Mouse (Mus musculus): ENCODE measurements around the gene Pcnx4. TPM values are rescaled to one million over a fixed set of nuclear protein-coding genes. Genes with fewer than 3 reads are reported as not detected.

Pcnx4 gene
- polyA plus RNA-seq, 1 experiment from 2014 or later: 13.6 TPM

DNA sequence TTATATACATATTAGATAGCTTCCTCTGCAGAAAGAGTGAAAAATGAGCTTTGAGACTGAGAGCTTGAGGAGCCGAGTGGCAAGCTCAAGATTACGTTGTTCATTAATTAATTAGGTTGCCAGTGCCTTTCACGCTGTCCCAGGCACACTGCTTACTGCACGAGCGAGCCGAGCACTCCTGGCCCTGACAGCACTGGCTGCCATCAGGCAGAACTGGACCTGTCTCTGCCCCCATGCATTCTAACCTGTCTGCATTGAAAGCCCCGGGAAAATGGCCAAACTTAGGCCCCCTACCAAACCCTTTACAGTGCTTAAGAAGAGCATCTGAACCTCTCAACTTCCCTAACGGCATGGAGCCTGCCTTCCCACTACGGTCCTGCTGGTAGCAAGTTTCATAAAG lies 16.8 kb upstream of the Pcnx4 start:
- Histone ChIP-seq H3K4me2 (ENCODE audit: low read depth, low read length) (no peak overlapping the region), H3K27ac (replicated peaks; ENCODE audit: low read depth, low read length) (no peak overlapping the region), H3K36me3 (ENCODE audit: control insufficient read depth, insufficient read depth, low read length) (no peaks in the 10 kb centered on the region), H3K4me1 (ENCODE audit: control insufficient read depth, insufficient read depth, low read length) (no peaks in the 10 kb centered on the region), H3K27me3 (replicated peaks; ENCODE audit: control insufficient read depth, insufficient read depth, low read length) (no peaks in the 10 kb centered on the region), H3K4me3 (ENCODE audit: low read depth, low read length) (no peak overlapping the region), H3K9ac (ENCODE audit: low read depth, low read length) (no peak overlapping the region), H3K9me3 (ENCODE audit: control insufficient read depth, low read length) (no peaks in the 10 kb centered on the region)
- no peak for ATAC-seq (ENCODE audit: low read depth)
- whole genome bisulfite sequencing: 61% methylated on average over 9 of the region's 9 CpGs
- DNase-seq (ENCODE audit: low spot score): no peak

DNA sequence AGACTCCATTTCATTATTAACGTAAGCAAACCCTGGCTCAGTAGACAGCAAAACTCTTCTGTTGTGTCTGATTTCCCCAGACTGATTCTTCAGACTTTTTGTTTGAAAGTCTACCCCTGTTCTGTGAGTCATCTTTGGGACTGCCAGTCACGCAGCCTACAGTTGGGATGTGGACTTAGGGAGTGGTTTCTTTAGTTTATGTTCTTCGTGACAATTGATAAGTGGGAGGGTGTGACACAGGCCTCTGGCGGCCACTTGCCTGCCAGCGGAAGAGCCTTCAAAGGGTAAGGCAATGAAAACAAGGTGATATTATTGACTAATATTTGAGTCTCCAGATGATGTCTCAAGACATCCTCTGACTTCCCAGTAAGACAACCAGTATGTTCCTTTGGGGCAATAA lies 16.3 kb upstream of the Pcnx4 start:
- 77% methylated on average over 5 of the region's 5 CpGs for WGBS
- DNase-seq (ENCODE audit: low spot score) (no peak), ATAC-seq (ENCODE audit: low read depth) (no peak)
- H3K4me3 ChIP-seq (ENCODE audit: low read depth, low read length): no peak overlapping the region
- H3K4me2 ChIP-seq (ENCODE audit: low read depth, low read length): no peak overlapping the region
- H3K4me1 ChIP-seq (ENCODE audit: control insufficient read depth, insufficient read depth, low read length): no peaks in the 10 kb centered on the region
- no peaks in the 10 kb centered on the region for H3K36me3 ChIP-seq (ENCODE audit: control insufficient read depth, insufficient read depth, low read length)
- no peaks in the 10 kb centered on the region for H3K27me3 ChIP-seq (replicated peaks; ENCODE audit: control insufficient read depth, insufficient read depth, low read length)
- no peak overlapping the region for H3K9ac ChIP-seq (ENCODE audit: low read depth, low read length)
- no peaks in the 10 kb centered on the region for H3K9me3 ChIP-seq (ENCODE audit: control insufficient read depth, low read length)
- H3K27ac ChIP-seq (replicated peaks; ENCODE audit: low read depth, low read length): no peak overlapping the region

DNA sequence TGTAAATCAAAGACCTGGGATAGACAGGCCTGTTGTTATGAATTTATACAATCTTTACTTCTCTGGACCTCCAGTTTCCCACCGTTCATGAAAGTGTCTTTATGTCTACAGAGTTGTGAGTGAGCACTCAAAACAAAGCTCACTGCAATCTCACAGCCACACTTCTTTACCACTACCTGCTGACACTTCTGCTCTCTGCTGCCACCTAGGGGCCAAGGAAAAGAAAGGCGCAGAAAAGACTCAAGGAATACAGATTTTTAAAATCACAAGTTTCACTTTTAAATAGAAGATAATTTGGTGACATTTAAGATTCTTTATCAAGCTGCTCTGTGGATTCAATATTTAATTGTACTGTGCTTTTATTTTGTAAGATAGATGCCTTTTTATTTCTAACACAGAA lies 15.5 kb upstream of the Pcnx4 start:
- Histone ChIP-seq H3K27me3 (replicated peaks; ENCODE audit: control insufficient read depth, insufficient read depth, low read length) (no peaks in the 10 kb centered on the region), H3K4me3 (ENCODE audit: low read depth, low read length) (no peak overlapping the region), H3K9me3 (ENCODE audit: control insufficient read depth, low read length) (no peaks in the 10 kb centered on the region), H3K4me1 (ENCODE audit: control insufficient read depth, insufficient read depth, low read length) (no peaks in the 10 kb centered on the region), H3K27ac (replicated peaks; ENCODE audit: low read depth, low read length) (no peak overlapping the region), H3K36me3 (ENCODE audit: control insufficient read depth, insufficient read depth, low read length) (no peaks in the 10 kb centered on the region), H3K4me2 (ENCODE audit: low read depth, low read length) (no peak overlapping the region), H3K9ac (ENCODE audit: low read depth, low read length) (no peak overlapping the region)
- 0% methylated on average over 2 of the region's 2 CpGs for WGBS
- DNase-seq (ENCODE audit: low spot score) (peak; percentile 54), ATAC-seq (ENCODE audit: low read depth) (no peak)

DNA sequence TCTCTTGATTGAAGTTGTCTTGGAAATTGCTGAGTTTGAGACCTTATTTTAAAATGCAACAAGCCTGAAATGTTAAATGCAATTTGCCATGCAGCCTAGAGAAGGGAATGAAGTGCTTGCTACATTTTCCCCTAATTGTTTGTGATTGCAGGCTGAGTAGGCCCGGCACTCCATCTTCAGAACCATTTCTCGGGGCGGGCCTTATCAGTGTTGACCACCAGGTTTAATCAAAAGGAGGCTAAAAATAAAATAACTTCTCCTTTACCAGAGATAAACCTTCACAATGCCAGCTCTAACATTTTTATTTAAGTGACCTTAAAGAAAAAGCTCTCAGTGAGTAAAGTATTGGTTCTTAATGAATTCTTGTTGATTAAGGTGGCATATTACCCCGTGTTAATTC lies 10.6 kb upstream of the Pcnx4 start:
- H3K27ac ChIP-seq (replicated peaks; ENCODE audit: low read depth, low read length): no peak overlapping the region
- no peaks in the 10 kb centered on the region for H3K27me3 ChIP-seq (replicated peaks; ENCODE audit: control insufficient read depth, insufficient read depth, low read length)
- H3K4me1 ChIP-seq (ENCODE audit: control insufficient read depth, insufficient read depth, low read length): no peaks in the 10 kb centered on the region
- no peak overlapping the region for H3K9ac ChIP-seq (ENCODE audit: low read depth, low read length)
- ATAC-seq (ENCODE audit: low read depth) (no peak), DNase-seq (ENCODE audit: low spot score) (no peak)
- peaks cover 8% of the 10 kb centered on the region for H3K9me3 ChIP-seq (ENCODE audit: control insufficient read depth, low read length)
- no peak overlapping the region for H3K4me2 ChIP-seq (ENCODE audit: low read depth, low read length)
- 73% methylated on average over 4 of the region's 4 CpGs for WGBS
- H3K36me3 ChIP-seq (ENCODE audit: control insufficient read depth, insufficient read depth, low read length): no peaks in the 10 kb centered on the region
- H3K4me3 ChIP-seq (ENCODE audit: low read depth, low read length): no peak overlapping the region

DNA sequence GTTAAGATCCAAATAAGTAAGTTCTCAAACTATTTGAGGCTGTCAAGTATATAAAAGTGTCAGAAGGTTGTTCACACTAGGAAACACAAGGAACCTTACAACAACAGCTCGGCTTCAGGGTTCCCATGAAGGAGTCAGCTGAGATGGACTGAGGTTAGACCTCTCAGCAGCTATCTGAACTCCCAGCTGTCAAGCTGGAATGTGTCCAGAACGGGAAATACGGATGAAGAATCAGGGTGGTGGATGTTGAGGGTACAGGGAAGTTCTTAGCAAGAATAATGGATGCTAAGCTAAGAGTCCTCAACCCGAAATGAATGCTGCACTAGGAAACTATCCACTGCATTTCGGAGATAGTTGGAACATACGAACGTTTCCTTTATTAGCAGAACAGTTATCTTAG lies 3.9 kb upstream of the Pcnx4 start:
- H3K9me3 ChIP-seq (ENCODE audit: control insufficient read depth, low read length): peaks cover 11% of the 10 kb centered on the region
- no peak overlapping the region for H3K9ac ChIP-seq (ENCODE audit: low read depth, low read length)
- peaks cover 4% of the 10 kb centered on the region for H3K4me1 ChIP-seq (ENCODE audit: control insufficient read depth, insufficient read depth, low read length)
- no peak overlapping the region for H3K4me2 ChIP-seq (ENCODE audit: low read depth, low read length)
- ATAC-seq (ENCODE audit: low read depth) (no peak), DNase-seq (ENCODE audit: low spot score) (no peak)
- H3K4me3 ChIP-seq (ENCODE audit: low read depth, low read length): no peak overlapping the region
- H3K27me3 ChIP-seq (replicated peaks; ENCODE audit: control insufficient read depth, insufficient read depth, low read length): no peaks in the 10 kb centered on the region
- no peak overlapping the region for H3K27ac ChIP-seq (replicated peaks; ENCODE audit: low read depth, low read length)
- H3K36me3 ChIP-seq (ENCODE audit: control insufficient read depth, insufficient read depth, low read length): no peaks in the 10 kb centered on the region
- WGBS: 82% methylated on average over 7 of the region's 7 CpGs

DNA sequence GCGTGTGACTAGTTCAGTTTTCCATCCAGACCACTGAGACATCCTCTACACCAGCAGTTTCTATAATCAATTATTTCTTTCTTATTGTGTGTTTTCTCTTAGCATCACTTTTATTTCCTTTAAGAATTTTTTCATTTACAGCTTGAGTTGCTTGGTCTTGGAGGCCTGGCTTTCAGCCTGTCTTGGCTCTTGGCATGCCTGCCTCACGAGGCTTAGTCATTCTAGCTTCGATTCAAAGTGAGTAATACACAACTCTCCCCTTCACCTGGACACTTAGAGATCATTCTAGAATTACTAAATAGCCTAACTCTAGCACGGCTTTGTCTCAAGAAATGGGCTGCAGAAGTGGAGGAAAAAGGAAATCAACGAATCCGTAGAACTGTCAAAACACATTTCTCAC lies 2.2 kb upstream of the Pcnx4 start:
- Histone ChIP-seq H3K9me3 (ENCODE audit: control insufficient read depth, low read length) (peaks cover 11% of the 10 kb centered on the region), H3K27me3 (replicated peaks; ENCODE audit: control insufficient read depth, insufficient read depth, low read length) (no peaks in the 10 kb centered on the region), H3K27ac (replicated peaks; ENCODE audit: low read depth, low read length) (no peak overlapping the region), H3K9ac (ENCODE audit: low read depth, low read length) (no peak overlapping the region), H3K4me1 (ENCODE audit: control insufficient read depth, insufficient read depth, low read length) (peaks cover 6% of the 10 kb centered on the region), H3K4me2 (ENCODE audit: low read depth, low read length) (no peak overlapping the region), H3K4me3 (ENCODE audit: low read depth, low read length) (no peak overlapping the region), H3K36me3 (ENCODE audit: control insufficient read depth, insufficient read depth, low read length) (no peaks in the 10 kb centered on the region)
- 81% methylated on average over 6 of the region's 6 CpGs for WGBS
- ATAC-seq (ENCODE audit: low read depth) (no peak), DNase-seq (ENCODE audit: low spot score) (no peak)

DNA sequence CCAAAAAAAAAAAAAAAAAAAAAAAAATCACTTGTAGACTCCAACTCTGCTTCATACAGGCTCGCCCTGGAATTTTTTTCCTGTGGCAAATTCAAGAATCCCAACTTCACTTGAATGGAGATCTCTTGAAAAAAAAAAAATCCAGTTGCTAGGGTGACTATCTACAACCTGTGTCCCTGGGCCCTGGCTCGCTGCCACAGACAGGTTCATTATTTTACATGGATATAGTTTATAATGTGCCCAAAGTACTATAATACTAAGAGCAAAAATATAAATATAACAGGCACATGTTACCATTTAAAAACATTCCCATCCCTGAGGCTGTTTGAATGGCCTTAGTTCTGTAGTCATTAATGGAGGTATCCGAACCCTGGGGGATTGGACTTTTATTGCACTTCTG lies 584 bp upstream of the Pcnx4 start:
- no peaks in the 10 kb centered on the region for H3K27me3 ChIP-seq (replicated peaks; ENCODE audit: control insufficient read depth, insufficient read depth, low read length)
- H3K4me2 ChIP-seq (ENCODE audit: low read depth, low read length): peak overlapping the region; percentile 75
- H3K9ac ChIP-seq (ENCODE audit: low read depth, low read length): peak overlapping the region; percentile 17; the same call in 1 of the 2 replicates
- no peak for ATAC-seq (ENCODE audit: low read depth)
- H3K27ac ChIP-seq (replicated peaks; ENCODE audit: low read depth, low read length): 0 out of 2 replicates have a peak overlapping the region, but pooled peaks have one; percentile 66
- 39% methylated on average over 3 of the region's 3 CpGs for WGBS
- DNase-seq (ENCODE audit: low spot score): no peak
- H3K36me3 ChIP-seq (ENCODE audit: control insufficient read depth, insufficient read depth, low read length): no peaks in the 10 kb centered on the region
- 0 out of 2 replicates have a peak, but pooled peaks cover 2% of the 10 kb centered on the region for H3K9me3 ChIP-seq (ENCODE audit: control insufficient read depth, low read length)
- peaks cover 6% of the 10 kb centered on the region for H3K4me1 ChIP-seq (ENCODE audit: control insufficient read depth, insufficient read depth, low read length)
- peak overlapping the region; percentile 71 for H3K4me3 ChIP-seq (ENCODE audit: low read depth, low read length)

DNA sequence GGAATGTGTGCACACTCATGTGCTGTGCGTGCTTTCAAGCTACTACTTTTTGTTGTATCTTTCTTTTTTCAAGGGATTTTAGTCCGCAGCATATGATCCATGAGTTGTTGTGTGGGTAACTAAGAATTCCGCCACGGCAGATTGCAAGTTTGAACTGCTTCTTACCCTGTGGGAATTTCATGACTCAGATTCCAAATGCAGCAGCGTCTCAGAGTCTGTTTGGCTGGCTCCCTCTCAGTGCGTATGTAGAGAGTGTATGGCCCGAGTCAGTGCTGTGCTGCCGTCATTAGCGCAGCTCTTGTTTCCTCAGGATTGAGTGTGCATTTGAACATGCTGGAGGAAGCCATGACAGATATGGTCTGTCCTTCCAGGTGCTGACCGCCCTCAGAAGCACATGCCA lies 2.4 kb downstream of the Pcnx4 start:
- Histone ChIP-seq H3K27ac (replicated peaks; ENCODE audit: low read depth, low read length) (no peak overlapping the region), H3K4me1 (ENCODE audit: control insufficient read depth, insufficient read depth, low read length) (peaks cover 6% of the 10 kb centered on the region), H3K27me3 (replicated peaks; ENCODE audit: control insufficient read depth, insufficient read depth, low read length) (no peaks in the 10 kb centered on the region), H3K4me2 (ENCODE audit: low read depth, low read length) (no peak overlapping the region), H3K4me3 (ENCODE audit: low read depth, low read length) (no peak overlapping the region), H3K9me3 (ENCODE audit: control insufficient read depth, low read length) (no peaks in the 10 kb centered on the region), H3K9ac (ENCODE audit: low read depth, low read length) (no peak overlapping the region), H3K36me3 (ENCODE audit: control insufficient read depth, insufficient read depth, low read length) (peaks cover 11% of the 10 kb centered on the region)
- ATAC-seq (ENCODE audit: low read depth) (no peak), DNase-seq (ENCODE audit: low spot score) (peak; percentile 48)
- WGBS: 70% methylated on average over 10 of the region's 10 CpGs

DNA sequence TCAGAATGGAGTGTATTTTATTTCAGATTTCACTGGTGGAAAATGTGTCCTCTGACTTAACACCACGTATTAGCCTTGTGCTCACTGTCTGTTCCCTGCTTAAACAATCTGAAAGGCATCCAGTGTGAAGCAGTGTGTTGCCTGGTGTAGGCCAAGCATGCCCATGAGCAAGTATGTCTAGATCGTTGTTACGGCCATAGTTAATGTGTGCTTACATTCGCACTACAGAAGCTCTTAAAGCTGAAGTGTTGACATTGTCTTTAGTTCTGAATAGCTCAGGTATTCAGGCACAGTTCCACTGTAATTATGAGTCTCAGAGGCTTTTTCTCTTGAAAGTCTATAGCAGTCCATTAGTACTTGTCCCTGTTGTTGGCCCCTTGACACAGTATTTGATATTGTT lies 18.2 kb downstream of the Pcnx4 start:
- Histone ChIP-seq H3K4me2 (ENCODE audit: low read depth, low read length) (no peak overlapping the region), H3K9ac (ENCODE audit: low read depth, low read length) (no peak overlapping the region), H3K36me3 (ENCODE audit: control insufficient read depth, insufficient read depth, low read length) (0 out of 2 replicates have a peak, but pooled peaks cover 5% of the 10 kb centered on the region), H3K4me1 (ENCODE audit: control insufficient read depth, insufficient read depth, low read length) (no peaks in the 10 kb centered on the region), H3K27ac (replicated peaks; ENCODE audit: low read depth, low read length) (no peak overlapping the region), H3K9me3 (ENCODE audit: control insufficient read depth, low read length) (no peaks in the 10 kb centered on the region), H3K4me3 (ENCODE audit: low read depth, low read length) (no peak overlapping the region), H3K27me3 (replicated peaks; ENCODE audit: control insufficient read depth, insufficient read depth, low read length) (no peaks in the 10 kb centered on the region)
- WGBS: 76% methylated on average over 4 of the region's 4 CpGs
- DNase-seq (ENCODE audit: low spot score) (peak; percentile 4), ATAC-seq (ENCODE audit: low read depth) (no peak; the same call in 1 of the 2 replicates)

All from embryonic facial prominence, embryonic 14.5 days (tissue).